Mouse (Mus musculus): ENCODE measurements at regions not wholly inside any gene's neighbourhood (a gene's known extent, or its start where the extent isn't known, plus 50 kb on each side); places are given as distances from the start of the nearest gene placed in this dataset.

GRCm38 (mm10) chr11:71409211-71409765, 178.8 kb upstream of the Nlrp1b start:
- ATAC-seq (ENCODE audit: poor library complexity, severe bottlenecking), result no peak

GRCm38 (mm10) chr11:71410582-71410981, 180.0 kb upstream of the Nlrp1b start:
- no peak for ATAC-seq (ENCODE audit: poor library complexity, severe bottlenecking)

- ATAC-seq (ENCODE audit: poor library complexity, severe bottlenecking), result no peak
Observed at GRCm38 (mm10) chr11:71411958-71412357, 181.4 kb upstream of the Nlrp1b start.

- no peak for ATAC-seq (ENCODE audit: poor library complexity, severe bottlenecking)
Observed at GRCm38 (mm10) chr11:71414403-71415140, 184.0 kb upstream of the Nlrp1b start.

GRCm38 (mm10) chr11:71415451-71415850, 184.9 kb upstream of the Nlrp1b start:
- ATAC-seq (ENCODE audit: poor library complexity, severe bottlenecking), result no peak

GRCm38 (mm10) chr11:71422291-71422840, 191.8 kb upstream of the Nlrp1b start:
- ATAC-seq (ENCODE audit: poor library complexity, severe bottlenecking), result no peak

- no peak for ATAC-seq (ENCODE audit: poor library complexity, severe bottlenecking)
Observed at GRCm38 (mm10) chr11:71423242-71423641, 192.7 kb upstream of the Nlrp1b start.

- ATAC-seq (ENCODE audit: poor library complexity, severe bottlenecking), result no peak
Observed at GRCm38 (mm10) chr11:71424879-71425278, 194.3 kb upstream of the Nlrp1b start.

GRCm38 (mm10) chr11:71429739-71430138, 199.2 kb upstream of the Nlrp1b start:
- ATAC-seq (ENCODE audit: poor library complexity, severe bottlenecking), result no peak

- ATAC-seq (ENCODE audit: poor library complexity, severe bottlenecking), result no peak
Observed at GRCm38 (mm10) chr11:71434241-71434640, 203.7 kb upstream of the Nlrp1b start.

GRCm38 (mm10) chr11:71434886-71435285, 204.4 kb upstream of the Nlrp1b start:
- no peak for ATAC-seq (ENCODE audit: poor library complexity, severe bottlenecking)

GRCm38 (mm10) chr11:71435745-71436144, 205.2 kb upstream of the Nlrp1b start:
- no peak for ATAC-seq (ENCODE audit: poor library complexity, severe bottlenecking)

GRCm38 (mm10) chr11:71436335-71436734, 205.8 kb upstream of the Nlrp1b start:
- ATAC-seq (ENCODE audit: poor library complexity, severe bottlenecking), result no peak

GRCm38 (mm10) chr11:71436801-71437200, 206.3 kb upstream of the Nlrp1b start:
- ATAC-seq (ENCODE audit: poor library complexity, severe bottlenecking), result no peak

- ATAC-seq (ENCODE audit: poor library complexity, severe bottlenecking), result no peak
Observed at GRCm38 (mm10) chr11:71439871-71440270, 209.3 kb upstream of the Nlrp1b start.

- ATAC-seq (ENCODE audit: poor library complexity, severe bottlenecking), result no peak
Observed at GRCm38 (mm10) chr11:71440392-71440791, 209.9 kb upstream of the Nlrp1b start.

GRCm38 (mm10) chr11:71444056-71444455, 213.5 kb upstream of the Nlrp1b start:
- no peak for ATAC-seq (ENCODE audit: poor library complexity, severe bottlenecking)

- ATAC-seq (ENCODE audit: poor library complexity, severe bottlenecking), result no peak
Observed at GRCm38 (mm10) chr11:71446641-71447040, 216.1 kb upstream of the Nlrp1b start.

- no peak for ATAC-seq (ENCODE audit: poor library complexity, severe bottlenecking)
Observed at GRCm38 (mm10) chr11:71447841-71448745, 217.6 kb upstream of the Nlrp1b start.

- ATAC-seq (ENCODE audit: poor library complexity, severe bottlenecking), result no peak
Observed at GRCm38 (mm10) chr11:71480094-71480493, 249.6 kb upstream of the Nlrp1b start.

- ATAC-seq (ENCODE audit: poor library complexity, severe bottlenecking), result no peak
Observed at GRCm38 (mm10) chr11:71497863-71498262, 251.9 kb upstream of the Wscd1 start.
